Mouse (Mus musculus): ENCODE results near the gene Txndc17. TPM values are rescaled to one million over a fixed set of nuclear protein-coding genes. Genes with fewer than 3 reads are reported as not detected.

Txndc17 gene
- total and polyA plus RNA-seq, 2 experiments from 2014 or later = 54.1 to 137 TPM

DNA sequence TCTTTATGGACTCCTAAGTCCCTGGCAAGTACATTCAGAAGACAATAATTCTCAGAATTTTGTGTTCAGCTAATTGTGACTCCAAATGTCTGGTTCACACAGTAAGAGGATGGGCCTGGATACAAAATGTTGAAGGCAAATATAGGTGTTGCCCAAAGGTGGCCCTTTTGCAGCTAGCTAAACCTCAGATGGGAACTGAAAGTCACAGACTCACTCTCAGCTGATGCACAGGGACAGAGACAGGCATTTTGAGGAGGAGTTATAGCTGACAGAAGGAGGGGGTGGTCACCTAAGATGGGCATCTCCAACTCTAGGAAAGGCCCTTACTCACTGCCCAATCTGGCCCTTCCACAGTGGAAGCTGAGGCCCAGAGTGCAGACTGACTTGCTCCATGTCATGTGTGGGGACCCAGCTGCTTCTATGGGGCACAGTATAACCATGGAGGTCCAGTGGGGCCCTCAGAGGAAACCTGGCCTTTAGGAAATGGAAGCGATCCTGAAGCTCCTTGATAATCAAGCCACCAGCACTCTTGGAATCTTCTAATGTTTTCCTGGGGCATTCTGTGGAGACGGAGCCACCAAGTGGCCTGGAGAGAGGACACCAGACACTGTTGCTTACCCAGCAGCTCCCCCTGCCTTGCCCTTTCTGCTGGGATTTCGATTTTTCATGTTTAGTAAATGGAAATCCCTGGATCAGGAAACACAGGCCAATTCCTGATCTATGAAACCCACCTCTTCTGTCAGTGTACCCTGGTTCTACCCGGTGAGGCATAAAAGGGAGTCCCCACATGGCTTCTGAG lies 32.9 kb downstream of the Txndc17 start:
- 72% methylated on average over 4 of the region's 4 CpGs for WGBS
- no peaks in the 10 kb centered on the region for H3K9me3 ChIP-seq (ENCODE audit: low read length)
- no peak overlapping the region for H3K4me2 ChIP-seq (ENCODE audit: low read depth, low read length, poor library complexity, severe bottlenecking)
- no peak overlapping the region for H3K4me3 ChIP-seq (ENCODE audit: low read depth, low read length)
- no peak for DNase-seq (ENCODE audit: low spot score)
- H3K36me3 ChIP-seq (ENCODE audit: insufficient read depth, low read length) = no peaks in the 10 kb centered on the region
- no peak overlapping the region for H3K27ac ChIP-seq (ENCODE audit: low read depth, low read length)
- H3K4me1 ChIP-seq (ENCODE audit: insufficient read depth, low read length) = no peaks in the 10 kb centered on the region
- no peaks in the 10 kb centered on the region for H3K27me3 ChIP-seq (ENCODE audit: insufficient read depth, low read length)
- no peak overlapping the region for H3K9ac ChIP-seq (replicated peaks; ENCODE audit: low read length, poor library complexity, severe bottlenecking)
- TF ChIP-seq CTCF (IDR thresholded peaks at IDR 0.05) = no peak
- ATAC-seq (ENCODE audit: low FRiP score) = no peak

DNA sequence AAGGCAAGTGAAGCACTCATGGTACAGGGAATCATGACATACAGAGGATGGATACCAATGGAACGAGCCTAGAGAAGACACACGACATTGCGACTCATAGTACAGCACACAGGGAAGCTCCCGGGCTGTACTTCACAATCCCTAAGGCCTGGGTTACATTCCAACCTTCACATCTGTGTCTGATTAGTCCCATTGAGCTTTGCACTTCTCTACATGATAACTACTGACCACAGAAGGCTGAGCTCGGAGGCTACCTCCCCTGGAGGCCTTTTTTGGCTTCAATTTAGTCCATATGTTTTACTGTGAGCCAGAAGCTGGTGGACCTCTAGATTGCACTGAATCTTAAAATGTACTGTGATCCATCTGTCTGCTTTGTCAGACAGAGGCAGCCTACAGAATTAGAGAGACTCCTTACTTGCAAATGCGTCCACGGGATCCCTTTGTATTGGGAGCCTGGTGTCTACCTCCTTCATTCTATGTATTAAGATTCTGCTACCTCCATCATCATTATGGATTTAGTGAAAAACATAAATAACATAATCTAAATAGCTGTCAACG lies 37.9 kb downstream of the Txndc17 start:
- no peaks in the 10 kb centered on the region for H3K27me3 ChIP-seq (ENCODE audit: insufficient read depth, low read length)
- no peak for TF ChIP-seq CTCF (IDR thresholded peaks at IDR 0.05)
- no peak for DNase-seq (ENCODE audit: low spot score)
- H3K9ac ChIP-seq (replicated peaks; ENCODE audit: low read length, poor library complexity, severe bottlenecking) = no peak overlapping the region
- no peak for ATAC-seq (ENCODE audit: low FRiP score)
- H3K4me2 ChIP-seq (ENCODE audit: low read depth, low read length, poor library complexity, severe bottlenecking) = no peak overlapping the region
- H3K36me3 ChIP-seq (ENCODE audit: insufficient read depth, low read length) = no peaks in the 10 kb centered on the region
- WGBS = 81% methylated on average over 8 of the region's 8 CpGs
- no peaks in the 10 kb centered on the region for H3K9me3 ChIP-seq (ENCODE audit: low read length)
- H3K27ac ChIP-seq (ENCODE audit: low read depth, low read length) = no peak overlapping the region
- H3K4me1 ChIP-seq (ENCODE audit: insufficient read depth, low read length) = no peaks in the 10 kb centered on the region
- H3K4me3 ChIP-seq (ENCODE audit: low read depth, low read length) = no peak overlapping the region

GRCm38 (mm10) chr11:72255629-72256028 lies 48.3 kb downstream of the Txndc17 start:
- DNase-seq (ENCODE audit: low spot score) (no peak), ATAC-seq (ENCODE audit: low FRiP score) (no peak)
- H3K27ac ChIP-seq (ENCODE audit: low read depth, low read length) = no peak overlapping the region
- H3K27me3 ChIP-seq (ENCODE audit: insufficient read depth, low read length) = no peaks in the 10 kb centered on the region
- H3K4me3 ChIP-seq (ENCODE audit: low read depth, low read length) = no peak overlapping the region
- H3K4me1 ChIP-seq (ENCODE audit: insufficient read depth, low read length) = no peaks in the 10 kb centered on the region
- H3K9ac ChIP-seq (replicated peaks; ENCODE audit: low read length, poor library complexity, severe bottlenecking) = no peak overlapping the region
- TF ChIP-seq CTCF (IDR thresholded peaks at IDR 0.05) = no peak
- no peaks in the 10 kb centered on the region for H3K9me3 ChIP-seq (ENCODE audit: low read length)
- H3K36me3 ChIP-seq (ENCODE audit: insufficient read depth, low read length) = no peaks in the 10 kb centered on the region
- WGBS = 89% methylated on average over 4 of the region's 4 CpGs
- H3K4me2 ChIP-seq (ENCODE audit: low read depth, low read length, poor library complexity, severe bottlenecking) = no peak overlapping the region

- no peak for TF ChIP-seq CTCF (IDR thresholded peaks at IDR 0.05)
Measured at GRCm38 (mm10) chr11:72256441-72256840, 49.1 kb downstream of the Txndc17 start.

More at GRCm38 (mm10) chr11:72256441-72256840, 49.1 kb downstream of the Txndc17 start:
- no peak overlapping the region for H3K4me2 ChIP-seq (ENCODE audit: low read depth, low read length, poor library complexity, severe bottlenecking)
- no peak for ATAC-seq (ENCODE audit: low FRiP score)
- H3K27ac ChIP-seq (ENCODE audit: low read depth, low read length) = no peak overlapping the region
- no peaks in the 10 kb centered on the region for H3K27me3 ChIP-seq (ENCODE audit: insufficient read depth, low read length)
- H3K4me1 ChIP-seq (ENCODE audit: insufficient read depth, low read length) = no peaks in the 10 kb centered on the region
- H3K36me3 ChIP-seq (ENCODE audit: insufficient read depth, low read length) = no peaks in the 10 kb centered on the region
- H3K4me3 ChIP-seq (ENCODE audit: low read depth, low read length) = no peak overlapping the region
- no peak overlapping the region for H3K9ac ChIP-seq (replicated peaks; ENCODE audit: low read length, poor library complexity, severe bottlenecking)
- no peaks in the 10 kb centered on the region for H3K9me3 ChIP-seq (ENCODE audit: low read length)
- WGBS = 84% methylated on average over 2 of the region's 2 CpGs
- no peak for DNase-seq (ENCODE audit: low spot score)

Other genes starting within 250 kb of the Txndc17 start
- 0.47 and 0.55 TPM in 2 replicates for gene Aipl1, start 170.0 kb upstream of the Txndc17 start, total RNA-seq (2014; rRNA removed)
- gene Aipl1, start 170.0 kb upstream of the Txndc17 start, polyA plus RNA-seq (2015; fragmentation: Nextera tagmentation; extraction: Ambion mirVana) = 0.50 and 0.51 TPM in 2 replicates
- 10.2 and 10.9 TPM in 2 replicates for gene Pimreg, start 165.5 kb upstream of the Txndc17 start, total RNA-seq (2014; rRNA removed)
- gene Pimreg, start 165.5 kb upstream of the Txndc17 start, polyA plus RNA-seq (2015; fragmentation: Nextera tagmentation; extraction: Ambion mirVana) = 11.5 and 13.0 TPM in 2 replicates
- gene Pitpnm3, start 71.8 kb upstream of the Txndc17 start, total RNA-seq (2014; rRNA removed) = 29.6 and 33.0 TPM in 2 replicates
- 7.2 and 7.9 TPM in 2 replicates for gene Pitpnm3, start 71.8 kb upstream of the Txndc17 start, polyA plus RNA-seq (2015; fragmentation: Nextera tagmentation; extraction: Ambion mirVana)
- 2.5 and 2.6 TPM in 2 replicates for gene Gm43951, start 707 bp upstream of the Txndc17 start, total RNA-seq (2014; rRNA removed)
- 1.1 and 1.5 TPM in 2 replicates for gene Gm43951, start 707 bp upstream of the Txndc17 start, polyA plus RNA-seq (2015; fragmentation: Nextera tagmentation; extraction: Ambion mirVana)
- gene 4933427D14Rik, start 88 bp upstream of the Txndc17 start, total RNA-seq (2014; rRNA removed) = 16.6 and 21.9 TPM in 2 replicates
- gene 4933427D14Rik, start 88 bp upstream of the Txndc17 start, polyA plus RNA-seq (2015; fragmentation: Nextera tagmentation; extraction: Ambion mirVana) = 13.7 and 20.6 TPM in 2 replicates
- gene Med31, start 8.0 kb downstream of the Txndc17 start, total RNA-seq (2014; rRNA removed) = 21.4 and 26.5 TPM in 2 replicates
- gene Med31, start 8.0 kb downstream of the Txndc17 start, polyA plus RNA-seq (2015; fragmentation: Nextera tagmentation; extraction: Ambion mirVana) = 40.7 and 42.4 TPM in 2 replicates
- gene Slc13a5, start 59.7 kb downstream of the Txndc17 start, total RNA-seq (2014; rRNA removed) = 4.8 and 6.2 TPM in 2 replicates
- gene Slc13a5, start 59.7 kb downstream of the Txndc17 start, polyA plus RNA-seq (2015; fragmentation: Nextera tagmentation; extraction: Ambion mirVana) = 4.5 and 5.9 TPM in 2 replicates
- 0.93 and 3.9 TPM in 2 replicates for gene Xaf1, start 94.1 kb downstream of the Txndc17 start, total RNA-seq (2014; rRNA removed)
- 5.6 and 6.0 TPM in 2 replicates for gene Xaf1, start 94.1 kb downstream of the Txndc17 start, polyA plus RNA-seq (2015; fragmentation: Nextera tagmentation; extraction: Ambion mirVana)
- gene Fbxo39, start 106.9 kb downstream of the Txndc17 start, total RNA-seq (2014; rRNA removed) = not detected in 2 replicates
- gene Fbxo39, start 106.9 kb downstream of the Txndc17 start, polyA plus RNA-seq (2015; fragmentation: Nextera tagmentation; extraction: Ambion mirVana) = not detected in 2 replicates
- gene Tekt1, start 154.9 kb downstream of the Txndc17 start, total RNA-seq (2014; rRNA removed) = 6.9 and 9.8 TPM in 2 replicates
- gene Tekt1, start 154.9 kb downstream of the Txndc17 start, polyA plus RNA-seq (2015; fragmentation: Nextera tagmentation; extraction: Ambion mirVana) = 7.4 and 10.3 TPM in 2 replicates
- 18.0 and 18.6 TPM in 2 replicates for gene Smtnl2, start 204.2 kb downstream of the Txndc17 start, total RNA-seq (2014; rRNA removed)
- gene Smtnl2, start 204.2 kb downstream of the Txndc17 start, polyA plus RNA-seq (2015; fragmentation: Nextera tagmentation; extraction: Ambion mirVana) = 11.0 and 13.3 TPM in 2 replicates
- gene Ggt6, start 228.0 kb downstream of the Txndc17 start, total RNA-seq (2014; rRNA removed) = 1.4 TPM in 1 of 2 replicates, not detected in the other
- not detected in 2 replicates for gene Ggt6, start 228.0 kb downstream of the Txndc17 start, polyA plus RNA-seq (2015; fragmentation: Nextera tagmentation; extraction: Ambion mirVana)
- 25.9 and 30.7 TPM in 2 replicates for gene Mybbp1a, start 233.8 kb downstream of the Txndc17 start, total RNA-seq (2014; rRNA removed)
- gene Mybbp1a, start 233.8 kb downstream of the Txndc17 start, polyA plus RNA-seq (2015; fragmentation: Nextera tagmentation; extraction: Ambion mirVana) = 50.0 and 50.4 TPM in 2 replicates